Mouse (Mus musculus) embryonic stem cell, embryonic (primary cell): Measurements from ENCODE around the gene Spry2.

ENCODE experiments used
- CTCF ChIA-PET, 4 experiments: fragments of 300-600 bp in 2 of 4; fragments of 350-600 bp in 2 of 4; sonication (Branson Sonifier 250); formaldehyde crosslinking; loops; one replicate each; lab custom pipeline; 2022; ENCODE audit warnings: inconsistent platforms in 2 of 4; lab: Charles Lee
- POLR2A ChIA-PET, 4 experiments: fragments of 300-600 bp in 2 of 4; fragments of 350-600 bp in 2 of 4; sonication (Branson Sonifier 250); formaldehyde crosslinking; loops; one replicate each; lab custom pipeline; 2022; ENCODE audit warnings: antibody characterized with exemption in 4 of 4, inconsistent platforms in 1 of 4; lab: Charles Lee

Gene Spry2

GRCm38 (mm10) chr14:105896791-105897568, at the start of gene Spry2:
Spry2 (minus strand) TSS chr14:105896819.
- POLR2A ChIA-PET = interaction anchor here in 3 of 4 experiments (0.6 to 8.9 kb wide), 50 partner anchors 9 to 1140 kb away, joined by 3 to 200 read pairs (median 5); partner anchors contain the start of gene Rbm26 (in 1 of the 3)
- CTCF ChIA-PET = interaction anchor here in 2 of 4 experiments (0.6 to 1.5 kb wide), 5 partner anchors 12 to 110 kb away, joined by 3 to 5 read pairs (median 4); no protein-coding TSS in a partner anchor

- ChIA-PET POLR2A (interaction anchor here in 1 of 4 experiments (0.6 kb wide), 1 partner anchor 404 kb away, joined by 13 read pairs; no protein-coding TSS in a partner anchor), CTCF (no interaction called here)
Observed at GRCm38 (mm10) chr14:105941353-105941752, 44.7 kb upstream of the Spry2 start.

GRCm38 (mm10) chr14:105926726-105927125, 30.1 kb upstream of the Spry2 start:
- ChIA-PET CTCF (no interaction called here), POLR2A (no interaction called here)

- ChIA-PET POLR2A (no interaction called here), CTCF (no interaction called here)
Observed at GRCm38 (mm10) chr14:105925305-105925704, 28.7 kb upstream of the Spry2 start.

GRCm38 (mm10) chr14:105924712-105925111, 28.1 kb upstream of the Spry2 start:
- ChIA-PET POLR2A (no interaction called here), CTCF (no interaction called here)

GRCm38 (mm10) chr14:105922874-105923273, 26.3 kb upstream of the Spry2 start:
- POLR2A ChIA-PET = interaction anchor here in 1 of 4 experiments (3.2 kb wide), 1 partner anchor 26 kb away, joined by 15 read pairs; the partner anchor contains the start of gene Spry2
- CTCF ChIA-PET = interaction anchor here in 1 of 4 experiments (0.5 kb wide), 1 partner anchor 448 kb away, joined by 3 read pairs; no protein-coding TSS in a partner anchor

GRCm38 (mm10) chr14:105922427-105922826, 25.8 kb upstream of the Spry2 start:
- CTCF ChIA-PET = interaction anchor here in 1 of 4 experiments (0.5 kb wide), 1 partner anchor 447 kb away, joined by 3 read pairs; no protein-coding TSS in a partner anchor
- POLR2A ChIA-PET = interaction anchor here in 1 of 4 experiments (1.6 to 3.2 kb wide), 2 partner anchors 26 to 61 kb away, joined by 6 to 15 read pairs; partner anchors contain the start of gene Spry2

- CTCF ChIA-PET = interaction anchor here (0.6 to 1.4 kb wide), 6 partner anchors 17 to 962 kb away, joined by 3 to 5 read pairs (median 4); no protein-coding TSS in a partner anchor
- POLR2A ChIA-PET = interaction anchor here (0.6 to 3.2 kb wide), 22 partner anchors 15 to 658 kb away, joined by 3 to 15 read pairs (median 4); partner anchors contain the start of genes Spry2 (in 3 of the 4) and Trim52 (in 1 of the 4)
Observed at GRCm38 (mm10) chr14:105921217-105921695, 24.6 kb upstream of the Spry2 start.

- POLR2A ChIA-PET = interaction anchor here (0.6 to 3.2 kb wide), 21 partner anchors 15 to 658 kb away, joined by 3 to 15 read pairs (median 4); partner anchors contain the start of genes Spry2 (in 3 of the 4) and Trim52 (in 1 of the 4)
- CTCF ChIA-PET = interaction anchor here in 3 of 4 experiments (0.7 to 1.4 kb wide), 3 partner anchors 16 to 178 kb away, joined by 3 to 5 read pairs (median 5); no protein-coding TSS in a partner anchor
Observed at GRCm38 (mm10) chr14:105920395-105921216, 24.0 kb upstream of the Spry2 start.

- ChIA-PET CTCF (no interaction called here), POLR2A (interaction anchor here in 2 of 4 experiments (0.6 to 0.9 kb wide), 2 partner anchors 10 to 56 kb away, joined by 3 read pairs; no protein-coding TSS in a partner anchor)
Observed at GRCm38 (mm10) chr14:105907216-105907615, 10.6 kb upstream of the Spry2 start.

- ChIA-PET CTCF (no interaction called here), POLR2A (interaction anchor here in 2 of 4 experiments (0.5 to 1.3 kb wide), 5 partner anchors 9 to 494 kb away, joined by 3 to 6 read pairs (median 4); partner anchors contain the start of gene Spry2 (in 1 of the 2))
Observed at GRCm38 (mm10) chr14:105905935-105906334, 9.3 kb upstream of the Spry2 start.

GRCm38 (mm10) chr14:105905509-105905908, 8.9 kb upstream of the Spry2 start:
- ChIA-PET CTCF (no interaction called here), POLR2A (interaction anchor here in 2 of 4 experiments (0.5 to 1.3 kb wide), 5 partner anchors 8 to 494 kb away, joined by 3 to 6 read pairs (median 4); partner anchors contain the start of gene Spry2 (in 1 of the 2))

- ChIA-PET POLR2A (interaction anchor here in 1 of 4 experiments (0.6 to 8.9 kb wide), 3 partner anchors 14 to 100 kb away, joined by 4 to 200 read pairs (median 5); no protein-coding TSS in a partner anchor), CTCF (no interaction called here)
Observed at GRCm38 (mm10) chr14:105902807-105903206, 6.2 kb upstream of the Spry2 start.

- ChIA-PET CTCF (no interaction called here), POLR2A (interaction anchor here (0.6 to 8.9 kb wide), 5 partner anchors 20 to 225 kb away, joined by 3 to 200 read pairs (median 5); no protein-coding TSS in a partner anchor)
Observed at GRCm38 (mm10) chr14:105900841-105901240, 4.2 kb upstream of the Spry2 start.

GRCm38 (mm10) chr14:105899116-105899515, 2.5 kb upstream of the Spry2 start:
- ChIA-PET CTCF (interaction anchor here in 2 of 4 experiments (0.6 to 1.2 kb wide), 6 partner anchors 22 to 571 kb away, joined by 3 to 4 read pairs (median 3); no protein-coding TSS in a partner anchor), POLR2A (interaction anchor here (0.7 to 8.9 kb wide), 22 partner anchors 9 to 722 kb away, joined by 3 to 200 read pairs (median 5); partner anchors contain the start of gene Rbm26 (in 1 of the 4))

- CTCF ChIA-PET = interaction anchor here (0.6 to 1.2 kb wide), 8 partner anchors 22 to 570 kb away, joined by 3 to 4 read pairs (median 3); no protein-coding TSS in a partner anchor
- POLR2A ChIA-PET = interaction anchor here (0.7 to 8.9 kb wide), 26 partner anchors 8 to 721 kb away, joined by 3 to 200 read pairs (median 4); partner anchors contain the start of genes Rbm26 (in 1 of the 4) and Trim52 (in 1 of the 4)
Observed at GRCm38 (mm10) chr14:105898266-105899111, 1.9 kb upstream of the Spry2 start.
